Mouse (Mus musculus): ENCODE measurements around the gene Tfb2m. TPM values are rescaled to one million over a fixed set of nuclear protein-coding genes. Genes with fewer than 3 reads are reported as not detected.

Tfb2m gene
- polyA plus RNA-seq, 1 experiment from 2014 or later: 7.7 TPM

DNA sequence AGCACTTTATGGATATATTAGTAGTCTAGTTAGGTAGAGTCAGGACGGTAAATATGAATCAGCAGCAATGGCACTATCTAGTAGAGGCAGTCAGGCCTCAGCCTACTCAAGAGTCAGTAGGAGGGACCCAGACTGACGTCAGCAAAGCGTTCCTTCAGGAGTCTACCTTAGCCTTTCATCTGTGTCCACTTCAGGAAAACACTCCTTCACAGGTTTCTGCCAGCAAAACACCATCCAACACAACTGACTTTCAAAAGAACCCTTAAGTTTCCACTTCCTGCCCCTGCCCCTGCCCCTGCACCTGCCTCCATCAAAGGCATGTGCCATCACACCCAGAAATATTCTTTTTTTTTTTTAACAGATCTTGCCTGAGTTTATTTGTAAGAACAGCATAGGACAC lies 26.2 kb downstream of the Tfb2m start:
- Histone ChIP-seq H3K27ac (ENCODE audit: low read length) (no peak overlapping the region), H3K9me3 (replicated peaks; ENCODE audit: control insufficient read depth, low read length) (no peaks in the 10 kb centered on the region), H3K4me2 (ENCODE audit: low read depth, low read length) (no peak overlapping the region), H3K4me1 (ENCODE audit: control insufficient read depth, low read depth, low read length) (peaks cover 10% of the 10 kb centered on the region), H3K9ac (ENCODE audit: low read depth, low read length) (no peak overlapping the region), H3K4me3 (ENCODE audit: low read depth, low read length) (no peak overlapping the region), H3K36me3 (ENCODE audit: control insufficient read depth, insufficient read depth) (no peaks in the 10 kb centered on the region), H3K27me3 (ENCODE audit: control insufficient read depth, insufficient read depth, low read depth, low read length) (no peaks in the 10 kb centered on the region)
- WGBS (ENCODE audit: insufficient replicate concordance): 75% methylated on average over 3 of the region's 3 CpGs
- ATAC-seq (ENCODE audit: low read depth): no peak

DNA sequence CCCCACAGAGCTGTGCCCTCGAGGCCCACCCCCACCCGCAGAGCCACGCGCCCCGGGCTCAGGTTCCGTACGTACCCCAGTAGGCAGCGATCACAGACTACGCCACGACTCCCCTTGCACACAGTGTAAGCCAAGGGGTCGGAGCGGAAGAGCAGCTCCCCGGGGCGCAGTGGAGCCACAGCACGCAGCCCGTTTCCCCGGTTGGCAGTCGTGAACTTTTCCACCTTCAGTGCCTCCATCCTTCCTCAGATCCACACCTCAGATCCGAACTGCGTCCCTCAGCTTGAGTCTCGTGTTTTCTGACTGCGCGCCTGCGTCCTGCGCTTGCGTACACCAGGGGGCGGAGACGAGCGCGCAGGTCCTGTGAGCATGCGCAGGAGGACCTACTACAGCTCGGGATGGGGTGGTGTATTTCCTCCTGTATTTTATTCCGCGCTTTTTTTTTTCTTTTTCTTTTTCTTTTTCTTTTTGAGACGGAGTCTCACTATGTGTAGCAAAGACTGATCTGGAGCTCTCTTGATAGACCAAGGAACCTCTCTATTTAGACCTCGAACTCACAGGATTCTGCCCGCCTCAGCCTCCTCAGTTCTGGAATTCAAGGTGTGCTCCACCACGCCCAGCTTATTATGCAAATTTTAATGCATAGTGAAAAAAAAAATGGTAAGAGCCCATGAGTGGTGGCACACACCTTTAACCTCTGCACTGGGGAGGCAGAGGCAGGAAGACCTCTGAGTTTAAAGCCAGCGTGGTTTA lies 28.2 kb downstream of the Tfb2m start, which contains the start of gene Smyd3:
Gene Smyd3, minus strand, starts transcription at position 329 of the 753 bp plus-strand sequence.
- H3K36me3 ChIP-seq (ENCODE audit: control insufficient read depth, insufficient read depth): no peaks in the 10 kb centered on the region
- peak within 1 kb of the TSS; percentile 84 for H3K27ac ChIP-seq (ENCODE audit: low read length)
- peak within 1 kb of the TSS; percentile 100 for H3K4me2 ChIP-seq (ENCODE audit: low read depth, low read length)
- WGBS (ENCODE audit: insufficient replicate concordance): 4% methylated on average over 39 of the region's 39 CpGs
- no peaks in the 10 kb centered on the region for H3K9me3 ChIP-seq (replicated peaks; ENCODE audit: control insufficient read depth, low read length)
- ATAC-seq (ENCODE audit: low read depth): peak; percentile 90
- H3K27me3 ChIP-seq (ENCODE audit: control insufficient read depth, insufficient read depth, low read depth, low read length): no peaks in the 10 kb centered on the region
- H3K9ac ChIP-seq (ENCODE audit: low read depth, low read length): peak within 1 kb of the TSS; percentile 85
- peak within 1 kb of the TSS; percentile 89 for H3K4me3 ChIP-seq (ENCODE audit: low read depth, low read length)
- peaks cover 10% of the 10 kb centered on the region for H3K4me1 ChIP-seq (ENCODE audit: control insufficient read depth, low read depth, low read length)

DNA sequence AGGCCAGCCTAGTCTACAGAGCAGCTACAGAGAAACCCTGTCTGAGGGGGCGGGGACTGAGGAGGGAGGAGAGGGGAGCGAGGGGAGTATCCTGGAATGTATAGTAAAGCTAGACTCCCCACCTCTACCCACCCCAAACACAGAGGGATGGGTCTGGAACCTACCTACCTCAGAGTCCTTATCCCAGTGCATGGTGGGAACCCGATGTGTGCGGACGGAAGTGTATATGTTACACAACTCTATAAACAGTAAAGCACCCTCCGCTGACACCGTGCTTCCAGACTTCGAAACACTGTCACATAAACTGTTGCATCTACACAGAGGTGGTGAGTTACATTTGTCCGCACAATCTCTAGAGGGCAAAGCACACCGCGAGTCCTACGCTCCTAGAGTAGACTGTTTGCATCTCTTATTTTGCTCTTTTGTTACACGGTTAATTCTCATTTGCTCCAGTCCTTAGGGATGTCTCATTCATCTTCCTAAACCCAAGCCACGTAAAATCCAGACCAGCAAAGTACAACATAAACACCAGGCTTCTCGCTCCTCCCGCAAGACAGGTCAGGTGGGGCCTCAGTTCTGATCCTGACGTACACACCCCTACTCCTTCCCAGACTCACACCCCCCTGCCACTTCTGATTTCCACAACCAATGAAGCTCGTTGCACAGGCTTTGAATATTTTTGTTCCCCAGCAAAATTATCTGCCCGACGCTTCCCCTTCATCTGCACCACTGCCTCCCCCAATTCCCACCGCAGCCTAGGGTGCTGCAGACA lies 28.9 kb downstream of the Tfb2m start:
- peak overlapping the region; percentile 100 for H3K4me2 ChIP-seq (ENCODE audit: low read depth, low read length)
- H3K27ac ChIP-seq (ENCODE audit: low read length): peak overlapping the region; percentile 84
- under 1% methylated on average over 21 of the region's 21 CpGs for WGBS (ENCODE audit: insufficient replicate concordance)
- no peaks in the 10 kb centered on the region for H3K27me3 ChIP-seq (ENCODE audit: control insufficient read depth, insufficient read depth, low read depth, low read length)
- H3K4me3 ChIP-seq (ENCODE audit: low read depth, low read length): peak overlapping the region; percentile 89
- peaks cover 10% of the 10 kb centered on the region for H3K4me1 ChIP-seq (ENCODE audit: control insufficient read depth, low read depth, low read length)
- no peaks in the 10 kb centered on the region for H3K36me3 ChIP-seq (ENCODE audit: control insufficient read depth, insufficient read depth)
- peak overlapping the region; percentile 85 for H3K9ac ChIP-seq (ENCODE audit: low read depth, low read length)
- ATAC-seq (ENCODE audit: low read depth): peak; percentile 62
- no peaks in the 10 kb centered on the region for H3K9me3 ChIP-seq (replicated peaks; ENCODE audit: control insufficient read depth, low read length)

DNA sequence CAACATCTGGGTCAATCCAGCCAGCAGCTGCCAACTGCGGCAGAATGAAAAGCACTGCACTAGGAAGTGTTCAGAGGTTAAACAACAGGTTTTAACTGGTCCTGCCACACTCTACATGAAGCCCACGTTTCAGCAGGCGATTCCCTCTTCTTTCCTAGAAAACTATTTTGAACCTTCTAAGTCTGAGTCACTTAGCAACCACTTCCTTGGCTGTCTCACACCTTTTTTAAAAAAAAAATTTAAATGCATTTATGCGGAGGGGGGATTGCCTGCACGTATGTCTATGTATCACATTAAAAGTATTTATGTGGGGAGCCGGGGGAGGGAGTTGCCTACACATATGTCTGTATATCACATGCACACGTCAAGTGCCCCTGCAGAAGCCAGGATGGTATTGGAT lies 34.2 kb downstream of the Tfb2m start:
- Histone ChIP-seq H3K4me3 (ENCODE audit: low read depth, low read length) (no peak overlapping the region), H3K27ac (ENCODE audit: low read length) (no peak overlapping the region), H3K36me3 (ENCODE audit: control insufficient read depth, insufficient read depth) (no peaks in the 10 kb centered on the region), H3K27me3 (ENCODE audit: control insufficient read depth, insufficient read depth, low read depth, low read length) (no peaks in the 10 kb centered on the region), H3K9me3 (replicated peaks; ENCODE audit: control insufficient read depth, low read length) (no peaks in the 10 kb centered on the region), H3K4me2 (ENCODE audit: low read depth, low read length) (no peak overlapping the region), H3K9ac (ENCODE audit: low read depth, low read length) (no peak overlapping the region), H3K4me1 (ENCODE audit: control insufficient read depth, low read depth, low read length) (peaks cover 6% of the 10 kb centered on the region)
- WGBS (ENCODE audit: insufficient replicate concordance): 70% methylated on average over 7 of the region's 7 CpGs
- ATAC-seq (ENCODE audit: low read depth): no peak

DNA sequence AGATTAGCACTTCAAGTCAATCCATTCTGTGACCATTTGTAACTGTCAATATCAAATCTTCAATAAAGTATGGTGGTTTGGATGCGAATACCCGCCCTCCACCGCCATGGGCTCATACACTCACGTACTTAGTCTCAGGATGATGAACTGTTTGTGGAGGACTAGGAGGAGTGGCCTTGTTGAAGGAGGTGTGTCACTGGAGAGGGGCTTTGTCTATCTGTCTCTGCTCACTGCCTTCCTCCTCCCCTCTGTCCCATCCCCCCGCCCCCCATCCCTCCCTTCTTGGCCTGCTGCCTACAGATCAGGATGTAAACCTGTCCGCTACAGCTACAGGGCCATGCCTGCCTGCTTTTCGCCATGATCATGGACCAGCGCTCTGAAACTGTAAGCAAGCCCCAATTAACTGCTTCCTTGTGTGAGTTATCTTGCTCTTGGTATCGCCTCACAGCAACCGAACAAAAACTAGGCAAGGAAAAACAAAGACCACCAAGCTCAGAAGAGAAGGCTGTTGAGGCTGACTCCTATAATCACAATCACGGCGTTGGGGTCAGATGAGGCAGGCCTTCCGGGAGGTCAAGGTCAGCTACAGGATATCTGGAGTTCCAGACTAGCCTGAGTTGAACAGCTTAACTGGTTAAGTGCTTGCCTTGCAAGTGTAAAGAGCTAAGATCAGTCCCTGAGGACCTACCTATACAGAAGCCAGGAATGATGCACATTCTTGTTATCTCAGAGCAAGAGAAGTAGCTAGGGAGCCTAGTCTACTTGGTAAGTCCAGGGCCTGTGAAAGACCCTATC lies 35.3 kb downstream of the Tfb2m start:
- WGBS (ENCODE audit: insufficient replicate concordance): 76% methylated on average over 13 of the region's 13 CpGs
- no peak overlapping the region for H3K27ac ChIP-seq (ENCODE audit: low read length)
- no peaks in the 10 kb centered on the region for H3K9me3 ChIP-seq (replicated peaks; ENCODE audit: control insufficient read depth, low read length)
- H3K27me3 ChIP-seq (ENCODE audit: control insufficient read depth, insufficient read depth, low read depth, low read length): no peaks in the 10 kb centered on the region
- no peak overlapping the region for H3K4me2 ChIP-seq (ENCODE audit: low read depth, low read length)
- no peak for ATAC-seq (ENCODE audit: low read depth)
- no peak overlapping the region for H3K4me3 ChIP-seq (ENCODE audit: low read depth, low read length)
- no peaks in the 10 kb centered on the region for H3K4me1 ChIP-seq (ENCODE audit: control insufficient read depth, low read depth, low read length)
- H3K9ac ChIP-seq (ENCODE audit: low read depth, low read length): no peak overlapping the region
- no peaks in the 10 kb centered on the region for H3K36me3 ChIP-seq (ENCODE audit: control insufficient read depth, insufficient read depth)

DNA sequence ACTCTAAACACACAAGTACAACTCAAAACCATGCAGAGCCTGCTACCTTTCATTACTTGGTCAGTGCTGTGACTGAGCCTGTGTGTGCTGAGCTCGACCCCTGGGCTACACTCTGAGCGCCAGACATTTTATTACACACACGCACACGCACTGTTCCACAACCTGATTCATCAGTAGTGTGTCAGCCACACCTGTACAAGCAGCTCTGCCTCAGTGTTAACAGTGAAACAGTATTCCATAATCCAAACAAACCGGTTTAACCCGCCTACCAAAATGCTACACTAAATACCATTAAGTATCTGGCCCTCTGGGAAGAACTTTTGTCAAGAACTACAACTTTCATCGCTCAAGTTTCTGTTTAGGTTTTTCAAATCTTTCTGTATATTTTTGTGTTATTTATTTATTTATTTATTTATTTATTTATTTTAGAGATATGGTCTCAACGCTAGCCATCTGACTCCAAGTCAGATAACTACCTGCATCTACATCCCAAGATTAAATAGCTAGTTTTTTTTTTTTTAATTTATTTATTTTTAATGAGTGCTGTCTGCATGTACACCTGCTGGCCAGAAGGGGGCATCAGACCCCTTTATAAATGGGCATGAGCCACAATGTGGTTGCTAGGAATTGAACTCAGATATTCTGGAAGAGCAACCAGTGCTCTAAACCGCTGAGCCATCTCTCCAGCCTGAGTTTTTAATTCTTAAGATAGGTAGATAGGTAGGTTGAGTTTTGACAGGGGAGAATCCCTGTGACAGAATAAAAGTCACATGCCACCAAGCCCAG lies 39.3 kb downstream of the Tfb2m start:
- WGBS (ENCODE audit: insufficient replicate concordance): 58% methylated on average over 9 of the region's 9 CpGs
- no peaks in the 10 kb centered on the region for H3K27me3 ChIP-seq (ENCODE audit: control insufficient read depth, insufficient read depth, low read depth, low read length)
- no peaks in the 10 kb centered on the region for H3K4me1 ChIP-seq (ENCODE audit: control insufficient read depth, low read depth, low read length)
- ATAC-seq (ENCODE audit: low read depth): no peak
- no peak overlapping the region for H3K4me2 ChIP-seq (ENCODE audit: low read depth, low read length)
- no peaks in the 10 kb centered on the region for H3K9me3 ChIP-seq (replicated peaks; ENCODE audit: control insufficient read depth, low read length)
- no peak overlapping the region for H3K27ac ChIP-seq (ENCODE audit: low read length)
- no peak overlapping the region for H3K4me3 ChIP-seq (ENCODE audit: low read depth, low read length)
- no peaks in the 10 kb centered on the region for H3K36me3 ChIP-seq (ENCODE audit: control insufficient read depth, insufficient read depth)
- no peak overlapping the region for H3K9ac ChIP-seq (ENCODE audit: low read depth, low read length)

DNA sequence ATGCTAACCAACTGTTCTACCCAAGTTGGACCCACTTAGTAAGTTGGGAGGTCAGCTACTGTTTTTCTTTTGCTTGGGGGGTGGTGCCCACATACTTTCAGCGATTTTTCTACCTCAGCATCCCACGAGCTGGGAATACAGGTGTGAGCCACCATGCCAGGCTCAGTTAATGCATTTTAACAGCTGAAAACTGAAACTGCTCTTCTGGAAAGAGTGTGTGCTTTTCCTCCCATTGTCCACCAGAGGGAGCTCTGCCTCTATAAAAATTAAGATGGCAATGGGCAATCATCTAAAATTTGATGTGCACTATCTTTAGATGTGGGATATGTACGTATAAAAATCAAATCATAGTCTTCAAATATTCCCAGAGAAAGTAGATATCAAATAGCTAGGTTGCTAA lies 43.5 kb downstream of the Tfb2m start:
- no peaks in the 10 kb centered on the region for H3K4me1 ChIP-seq (ENCODE audit: control insufficient read depth, low read depth, low read length)
- no peaks in the 10 kb centered on the region for H3K36me3 ChIP-seq (ENCODE audit: control insufficient read depth, insufficient read depth)
- 13% methylated on average over 3 of the region's 3 CpGs for WGBS (ENCODE audit: insufficient replicate concordance)
- no peak for ATAC-seq (ENCODE audit: low read depth)
- H3K4me3 ChIP-seq (ENCODE audit: low read depth, low read length): no peak overlapping the region
- no peaks in the 10 kb centered on the region for H3K27me3 ChIP-seq (ENCODE audit: control insufficient read depth, insufficient read depth, low read depth, low read length)
- H3K9me3 ChIP-seq (replicated peaks; ENCODE audit: control insufficient read depth, low read length): no peaks in the 10 kb centered on the region
- H3K4me2 ChIP-seq (ENCODE audit: low read depth, low read length): no peak overlapping the region
- no peak overlapping the region for H3K27ac ChIP-seq (ENCODE audit: low read length)
- no peak overlapping the region for H3K9ac ChIP-seq (ENCODE audit: low read depth, low read length)

DNA sequence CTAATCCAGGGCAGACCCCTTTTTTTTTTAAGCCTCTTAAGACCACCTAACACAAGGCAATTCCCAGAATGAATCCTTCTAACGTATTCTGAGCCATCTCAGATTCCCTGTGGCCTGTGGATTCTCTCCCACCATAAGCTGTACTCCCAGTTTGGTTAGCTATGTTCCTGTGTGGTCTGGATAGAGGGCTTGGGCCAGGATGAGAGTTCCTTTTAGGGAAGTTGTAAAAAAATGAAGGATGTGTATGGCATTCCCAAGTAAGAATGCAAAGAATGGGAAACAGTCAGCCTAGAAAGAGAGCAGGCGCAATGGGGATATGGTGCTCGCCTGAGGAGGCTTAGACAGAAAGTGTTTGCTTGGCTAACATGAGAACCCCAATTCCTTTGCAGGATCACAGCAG lies 46.8 kb downstream of the Tfb2m start:
- Histone ChIP-seq H3K36me3 (ENCODE audit: control insufficient read depth, insufficient read depth) (no peaks in the 10 kb centered on the region), H3K4me1 (ENCODE audit: control insufficient read depth, low read depth, low read length) (no peaks in the 10 kb centered on the region), H3K27ac (ENCODE audit: low read length) (no peak overlapping the region), H3K27me3 (ENCODE audit: control insufficient read depth, insufficient read depth, low read depth, low read length) (no peaks in the 10 kb centered on the region), H3K4me2 (ENCODE audit: low read depth, low read length) (no peak overlapping the region), H3K9me3 (replicated peaks; ENCODE audit: control insufficient read depth, low read length) (no peaks in the 10 kb centered on the region), H3K9ac (ENCODE audit: low read depth, low read length) (no peak overlapping the region), H3K4me3 (ENCODE audit: low read depth, low read length) (no peak overlapping the region)
- no peak for ATAC-seq (ENCODE audit: low read depth)
- WGBS (ENCODE audit: insufficient replicate concordance): 74% methylated on average over 3 of the region's 3 CpGs
